Mouse (Mus musculus) myocyte (in vitro differentiated cells): ENCODE results near the gene Egflam. TPM values are rescaled to one million over a fixed set of nuclear protein-coding genes. Genes with fewer than 3 reads are reported as not detected.

ENCODE experiments used
- H3K27me3 ChIP-seq: one replicate; pipeline ENCODE4 v1.6.1; 2011; ENCODE audit not compliant: control insufficient read depth, insufficient read depth, insufficient read length
- H3K36me3 ChIP-seq: one replicate; pipeline ENCODE4 v1.6.1; 2011; ENCODE audit not compliant: control insufficient read depth, insufficient read depth
- H3K4me2 ChIP-seq: one replicate; pipeline ENCODE4 v1.6.1; 2011; ENCODE audit warnings: low read depth, control low read depth
- H3K4me3 ChIP-seq: one replicate; pipeline ENCODE4 v1.5.1; 2011; ENCODE audit warnings: mild to moderate bottlenecking, control low read depth, moderate library complexity
- H3K79me2 ChIP-seq: one replicate; pipeline ENCODE4 v1.6.1; 2011; ENCODE audit not compliant: control insufficient read depth, insufficient read depth
- H3ac ChIP-seq: one replicate; pipeline ENCODE4 v1.6.1; 2011; ENCODE audit not compliant: control insufficient read depth, insufficient read length
- CEBPB ChIP-seq: IDR thresholded peaks from 2 replicates; pipeline ENCODE4 v1.6.1; 2011; ENCODE audit warnings: mild to moderate bottlenecking, moderate library complexity; ENCODE audit not compliant: poor library complexity, insufficient read depth, severe bottlenecking
- E2F4 ChIP-seq: IDR thresholded peaks from one replicate; pipeline ENCODE4 v1.6.1; 2011; ENCODE audit warnings: mild to moderate bottlenecking, control low read depth, moderate library complexity; ENCODE audit not compliant: insufficient read depth
- MAX ChIP-seq: IDR thresholded peaks from one replicate; pipeline ENCODE4 v1.6.1; 2011; ENCODE audit warnings: low read depth, mild to moderate bottlenecking, control low read depth
- MYOD1 ChIP-seq, 3 experiments: IDR thresholded peaks; one replicate each; pipeline ENCODE4 v1.6.1; 2011; ENCODE audit warnings: control low read depth in 2 of 3, low read depth in 2 of 3, mild to moderate bottlenecking in 2 of 3, moderate library complexity in 1 of 3; ENCODE audit not compliant: insufficient read length in 2 of 3, control insufficient read depth in 1 of 3
- MYOG ChIP-seq, 3 experiments: IDR thresholded peaks; one replicate each; pipeline ENCODE4 v1.6.1; 2011; ENCODE audit warnings: control low read depth in 2 of 3, low read depth in 2 of 3, mild to moderate bottlenecking in 2 of 3; ENCODE audit not compliant: insufficient read length in 2 of 3, control insufficient read depth in 1 of 3, insufficient read depth in 1 of 3
- POLR2A ChIP-seq: IDR thresholded peaks from one replicate; pipeline ENCODE4 v1.6.1; 2011; ENCODE audit warnings: low read depth, mild to moderate bottlenecking, control low read depth, moderate library complexity; ENCODE audit not compliant: insufficient read length
- POLR2AphosphoS2 ChIP-seq: IDR thresholded peaks from one replicate; pipeline ENCODE4 v1.6.1; 2011; ENCODE audit warnings: low read depth, control low read depth; ENCODE audit not compliant: insufficient read length
- REST ChIP-seq: IDR thresholded peaks from one replicate; pipeline ENCODE4 v1.6.1; 2011; ENCODE audit warnings: mild to moderate bottlenecking, control low read depth, moderate library complexity; ENCODE audit not compliant: insufficient read depth, insufficient read length
- SRF ChIP-seq: IDR thresholded peaks from one replicate; pipeline ENCODE4 v1.6.1; 2011; ENCODE audit warnings: low read depth; ENCODE audit not compliant: control insufficient read depth, insufficient read length
- TCF12 ChIP-seq: IDR thresholded peaks from one replicate; pipeline ENCODE4 v1.6.1; 2011; ENCODE audit warnings: mild to moderate bottlenecking, control low read depth; ENCODE audit not compliant: poor library complexity, insufficient read depth, severe bottlenecking
- TCF3 ChIP-seq: IDR thresholded peaks from one replicate; pipeline ENCODE4 v1.6.1; 2011; ENCODE audit warnings: low read depth, control low read depth; ENCODE audit not compliant: insufficient read length
- USF1 ChIP-seq: IDR thresholded peaks from one replicate; pipeline ENCODE4 v1.6.1; 2011; ENCODE audit warnings: low read depth, mild to moderate bottlenecking, control low read depth, moderate library complexity
- polyA plus RNA-seq: library from polyadenylated mRNA; unstranded; fragments of >200 nt; fragmentation: generic; extraction: Trizol; gene quantifications from one replicate; pipeline ENCODE4 v1.2.1, GENCODE M21; 2012; ENCODE audit warnings: missing spikeins

Gene Egflam
- polyA plus RNA-seq, 1 experiment: 0.16 TPM

- Histone ChIP-seq H3K27me3 (no peaks in the 10 kb centered on the region), H3K36me3 (no peaks in the 10 kb centered on the region), H3K79me2 (no peaks in the 10 kb centered on the region), H3K4me2 (no peak overlapping the region), H3ac (no peak overlapping the region), H3K4me3 (no peak overlapping the region)
- TF ChIP-seq MAX (no peak), TCF12 (no peak), CEBPB (no peak), E2F4 (no peak), POLR2A (no peak), POLR2AphosphoS2 (no peak), MYOG (IDR thresholded peaks at IDR 0.05; ENCODE audit: control insufficient read depth in 1 of 3, insufficient read depth in 1 of 3, insufficient read length in 2 of 3, low read depth in 2 of 3) (no peak), SRF (no peak), REST (no peak), MYOD1 (IDR thresholded peaks at IDR 0.05; ENCODE audit: control insufficient read depth in 1 of 3, insufficient read length in 2 of 3, low read depth in 2 of 3) (no peak), TCF3 (no peak), USF1 (no peak)
Measured at GRCm38 (mm10) chr15:7253326-7253725, 144.9 kb downstream of the Egflam start.

DNA sequence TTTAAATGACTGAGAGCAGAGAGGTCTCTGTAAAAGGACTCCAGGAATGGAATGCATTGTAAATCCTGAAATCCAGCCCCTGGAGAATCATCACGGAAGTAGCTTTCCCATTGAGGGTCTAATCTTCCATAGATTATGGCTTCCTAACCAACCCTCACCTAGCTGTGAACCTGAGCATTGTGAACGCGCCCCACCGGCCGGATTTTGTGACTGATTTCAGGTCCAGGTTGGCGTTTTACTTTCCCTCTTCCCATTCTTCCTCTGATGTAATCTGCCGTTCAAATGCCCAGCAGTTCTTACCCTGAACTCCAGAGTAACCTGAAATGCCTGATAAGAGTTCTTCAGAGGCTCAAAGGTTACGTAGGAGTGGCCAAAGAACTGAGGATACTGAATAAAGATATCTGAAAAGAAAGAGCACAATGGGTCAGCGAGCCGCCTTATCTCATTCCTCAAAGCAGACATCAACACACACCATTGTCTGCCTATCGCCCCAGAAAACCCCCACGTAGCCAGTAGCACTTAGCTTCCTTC, 146.0 kb downstream of the Egflam start:
- H3K4me3 ChIP-seq: no peak overlapping the region
- no peaks in the 10 kb centered on the region for H3K27me3 ChIP-seq
- no peak overlapping the region for H3K4me2 ChIP-seq
- no peak overlapping the region for H3ac ChIP-seq
- no peaks in the 10 kb centered on the region for H3K79me2 ChIP-seq
- TF ChIP-seq SRF (no peak), POLR2A (no peak), CEBPB (no peak), MYOG (IDR thresholded peaks at IDR 0.05; ENCODE audit: control insufficient read depth in 1 of 3, insufficient read depth in 1 of 3, insufficient read length in 2 of 3, low read depth in 2 of 3) (no peak), REST (no peak), TCF3 (no peak), MAX (no peak), MYOD1 (IDR thresholded peaks at IDR 0.05; ENCODE audit: control insufficient read depth in 1 of 3, insufficient read length in 2 of 3, low read depth in 2 of 3) (no peak), TCF12 (no peak), USF1 (no peak), E2F4 (no peak), POLR2AphosphoS2 (no peak)
- H3K36me3 ChIP-seq: no peaks in the 10 kb centered on the region

GRCm38 (mm10) chr15:7251042-7251441, 147.2 kb downstream of the Egflam start:
- Histone ChIP-seq H3K79me2 (no peaks in the 10 kb centered on the region), H3K4me3 (no peak overlapping the region), H3K36me3 (no peaks in the 10 kb centered on the region), H3K4me2 (no peak overlapping the region), H3K27me3 (no peaks in the 10 kb centered on the region), H3ac (no peak overlapping the region)
- TF ChIP-seq TCF3: no peak
- TF ChIP-seq POLR2A: no peak
- no peak for TF ChIP-seq POLR2AphosphoS2
- TF ChIP-seq CEBPB: no peak
- TF ChIP-seq E2F4: no peak
- TF ChIP-seq USF1: no peak
- TF ChIP-seq SRF: no peak
- no peak for TF ChIP-seq REST
- TF ChIP-seq MYOG (IDR thresholded peaks at IDR 0.05; ENCODE audit: control insufficient read depth in 1 of 3, insufficient read depth in 1 of 3, insufficient read length in 2 of 3, low read depth in 2 of 3): no peak
- TF ChIP-seq TCF12: no peak
- TF ChIP-seq MYOD1 (IDR thresholded peaks at IDR 0.05; ENCODE audit: control insufficient read depth in 1 of 3, insufficient read length in 2 of 3, low read depth in 2 of 3): no peak
- no peak for TF ChIP-seq MAX

DNA sequence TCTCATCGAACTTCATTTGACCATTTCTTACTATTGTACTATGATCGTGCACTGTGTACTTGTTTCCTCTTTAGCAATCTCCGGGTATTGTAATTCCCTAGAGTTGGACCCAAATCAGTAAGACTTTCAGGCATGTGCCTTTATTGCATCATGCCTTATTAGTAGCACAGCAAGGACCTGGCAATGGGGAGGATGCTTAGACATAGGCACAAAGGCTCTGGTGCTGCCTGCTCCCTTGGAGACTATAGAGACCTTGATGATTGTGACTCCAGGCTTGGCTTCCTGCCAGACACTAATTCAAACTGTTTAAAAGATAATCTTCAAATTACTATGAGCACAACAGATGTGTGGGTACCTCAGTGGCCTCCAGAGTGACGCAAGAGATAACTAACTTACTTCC, 149.0 kb downstream of the Egflam start:
- Histone ChIP-seq H3K36me3 (no peaks in the 10 kb centered on the region), H3ac (no peak overlapping the region), H3K4me2 (no peak overlapping the region), H3K79me2 (no peaks in the 10 kb centered on the region), H3K27me3 (no peaks in the 10 kb centered on the region), H3K4me3 (no peak overlapping the region)
- no peak for TF ChIP-seq SRF
- TF ChIP-seq REST: no peak

DNA sequence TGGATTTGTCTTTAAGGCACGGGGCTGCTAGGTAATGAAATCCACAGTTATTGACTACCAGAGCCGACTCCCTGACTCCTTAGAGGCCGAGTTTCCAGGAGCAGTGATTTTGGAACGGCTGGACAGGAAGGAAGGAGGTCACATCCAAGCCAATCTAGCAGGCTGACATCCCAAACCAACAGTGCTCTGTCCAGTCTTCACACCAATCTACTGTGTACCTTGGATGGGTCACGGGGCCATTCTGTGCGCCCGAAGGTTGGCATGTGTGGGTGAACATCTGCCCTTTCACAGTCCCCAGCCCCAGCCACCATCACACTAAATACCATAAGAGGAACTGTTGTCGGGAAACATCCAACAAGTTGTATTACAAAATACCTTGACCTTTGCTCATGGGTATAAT, 150.9 kb downstream of the Egflam start:
- Histone ChIP-seq H3K36me3 (no peaks in the 10 kb centered on the region), H3K4me3 (no peak overlapping the region), H3K79me2 (no peaks in the 10 kb centered on the region), H3ac (no peak overlapping the region), H3K4me2 (no peak overlapping the region), H3K27me3 (no peaks in the 10 kb centered on the region)
- TF ChIP-seq POLR2AphosphoS2: no peak
- TF ChIP-seq MYOG (IDR thresholded peaks at IDR 0.05; ENCODE audit: control insufficient read depth in 1 of 3, insufficient read depth in 1 of 3, insufficient read length in 2 of 3, low read depth in 2 of 3): no peak
- TF ChIP-seq E2F4: no peak
